Mouse (Mus musculus) kidney, adult 2 months (tissue): ENCODE data around the gene Fam168a.

ENCODE experiments used
- CTCF ChIP-seq: fragments of 200-500 bp; conservative IDR thresholded peaks from 2 replicates; pipeline ENCODE4 v1.5.1; 2011; ENCODE audit warnings: low read depth, mild to moderate bottlenecking, control low read depth, low read length, moderate library complexity, mixed read lengths; ENCODE audit not compliant: insufficient read depth, insufficient read length
- POLR2A ChIP-seq: fragments of 200-500 bp; IDR thresholded peaks from one replicate; pipeline ENCODE4 v1.6.1; 2011; ENCODE audit warnings: low read depth, low read length, control low read depth

GRCm38 (mm10) chr7:100683241-100683640 is 23.2 kb upstream of the Fam168a start:
- TF ChIP-seq CTCF (no peak), POLR2A (no peak)
